In genomic region chr5:35679256-35680155, GRCm38 (mm10) we compare ENCODE assay signal across 7 mouse cellular contexts. TPM values are rescaled to one million over a fixed set of nuclear protein-coding genes. Genes with fewer than 3 reads are reported as not detected.
DNase-seq lines count a peak whose midpoint lies in the region; ATAC-seq and TF ChIP-seq lines count a peak whose summit lies in the region.

Gene Htra3 (minus strand): TSS chr5:35679782.

- H3K9ac ChIP-seq in forebrain, embryonic 16.5 days (replicated peaks; ENCODE audit: low read depth, low read length) = 0 out of 2 replicates have a peak within 1 kb of the TSS, but pooled peaks have one; percentile 29
- no peak within 1 kb of the TSS for H3K9ac ChIP-seq in liver, embryonic 15.5 days

- H3K27me3 ChIP-seq in forebrain, embryonic 16.5 days (replicated peaks; ENCODE audit: control insufficient read depth, insufficient read depth, low read length) = peaks cover 36% of the 10 kb centered on the region
- H3K27me3 ChIP-seq in liver, embryonic 15.5 days = peaks cover 40% of the 10 kb centered on the region
- peaks cover 11% of the 10 kb centered on the region for H3K27me3 ChIP-seq in small intestine, adult 2 months (ENCODE audit: control insufficient read depth, insufficient read depth, low read length)

- no peaks in the 10 kb centered on the region for H3K9me3 ChIP-seq in forebrain, embryonic 16.5 days (ENCODE audit: control insufficient read depth, low read length)
- no peaks in the 10 kb centered on the region for H3K9me3 ChIP-seq in liver, embryonic 15.5 days (replicated peaks)

- H3K36me3 ChIP-seq in forebrain, embryonic 16.5 days (ENCODE audit: control insufficient read depth, insufficient read depth) = no peaks in the 10 kb centered on the region
- H3K36me3 ChIP-seq in liver, embryonic 15.5 days (replicated peaks) = no peaks in the 10 kb centered on the region
- H3K36me3 ChIP-seq in small intestine, adult 2 months (ENCODE audit: control insufficient read depth, insufficient read depth, low read length) = no peaks in the 10 kb centered on the region

- H3K4me3 ChIP-seq in forebrain, embryonic 16.5 days (replicated peaks; ENCODE audit: low read length) = peak within 1 kb of the TSS; percentile 34
- H3K4me3 ChIP-seq in liver, embryonic 15.5 days (replicated peaks) = peak within 1 kb of the TSS; percentile 12; the same call in 1 of the 2 replicates
- peak within 1 kb of the TSS; percentile 58 for H3K4me3 ChIP-seq in small intestine, adult 2 months (ENCODE audit: low read depth, low read length)

- H3K4me2 ChIP-seq in forebrain, embryonic 16.5 days (ENCODE audit: low read length) = peak within 1 kb of the TSS; percentile 48
- peak within 1 kb of the TSS; percentile 41 for H3K4me2 ChIP-seq in liver, embryonic 15.5 days

- H3K27ac ChIP-seq in forebrain, embryonic 16.5 days (ENCODE audit: low read length) = no peak within 1 kb of the TSS
- H3K27ac ChIP-seq in liver, embryonic 15.5 days (replicated peaks) = no peak within 1 kb of the TSS
- H3K27ac ChIP-seq in small intestine, adult 2 months (ENCODE audit: insufficient read depth, low read depth, low read length) = no peak within 1 kb of the TSS; the same call in 1 of the 2 replicates

- WGBS in forebrain, embryonic 16.5 days = 10% methylated on average over 40 of the region's 42 CpGs
- 11% methylated on average over 35 of the region's 42 CpGs for WGBS in liver, embryonic 15.5 days (ENCODE audit: insufficient replicate concordance)
- 10% methylated on average over 42 of the region's 42 CpGs for WGBS in small intestine, adult 2 months

- no peak for TF ChIP-seq POLR2A in small intestine, adult 2 months (IDR thresholded peaks at IDR 0.05; ENCODE audit: low read depth, low read length)

- DNase-seq in urinary bladder, adult 18-20 months (ENCODE audit: low spot score in 2 of 2) = peak; percentile 52 to 53
- DNase-seq in urinary bladder, postnatal 10 days (ENCODE audit: low spot score) = no peak
- peak; percentile 59 for DNase-seq in heart, postnatal 4 days
- no peak for DNase-seq in thymus, postnatal 10 days (ENCODE audit: low spot score in 2 of 2)

- H3K4me1 ChIP-seq in forebrain, embryonic 16.5 days (replicated peaks; ENCODE audit: control insufficient read depth, insufficient read depth, low read length) = peaks cover 3% of the 10 kb centered on the region
- H3K4me1 ChIP-seq in liver, embryonic 15.5 days (replicated peaks) = no peaks in the 10 kb centered on the region
- H3K4me1 ChIP-seq in small intestine, adult 2 months (ENCODE audit: control insufficient read depth, insufficient read depth, insufficient read length, low read length) = peaks cover 4% of the 10 kb centered on the region

- ATAC-seq in forebrain, embryonic 16.5 days = no peak
- no peak for ATAC-seq in liver, embryonic 15.5 days (ENCODE audit: insufficient read depth)

- TF ChIP-seq CTCF in small intestine, adult 2 months (IDR thresholded peaks at IDR 0.05; ENCODE audit: extremely low read depth, insufficient read length, insufficient replicate concordance, low read depth, low read length) = no peak

RNA-seq across cellular contexts. Expression of gene Htra3, which starts in this region (rescaled TPM):
- polyA plus RNA-seq in forebrain, embryonic 16.5 days (2015; fragmentation: Nextera tagmentation; extraction: Ambion mirVana) = 11.3 and 11.8 TPM in 2 replicates
- total RNA-seq in heart, postnatal 4 days (2021) = 10 to 100 TPM; 23.3 to 30.8 TPM
- polyA plus RNA-seq in liver, embryonic 15.5 days (2015; fragmentation: Nextera tagmentation; extraction: Ambion mirVana) = 1.9 and 2.2 TPM in 2 replicates
- 63.6 and 72.1 TPM in 2 replicates for polyA plus RNA-seq in small intestine, adult 2 months (2012; rRNA removed)

Comparison
In these comparisons a context has a peak if more than half of its experiments do, and no peak if none do; other contexts are left out.
1. DNase-seq: peak in urinary bladder, adult 18-20 months (2 of 2) and heart, postnatal 4 days (single experiment); none in urinary bladder, postnatal 10 days (single experiment) and thymus, postnatal 10 days (0 of 2).
2. Peak in every context shown above with its lines, with median percentiles within 50 percentile points of each other: H3K4me3 ChIP-seq.